Mouse (Mus musculus) ES-Bruce4 (cell line): ENCODE results near the gene Kcnc3. TPM values are rescaled to one million over a fixed set of nuclear protein-coding genes. Genes with fewer than 3 reads are reported as not detected.

Source experiments
- H3K27ac ChIP-seq: 2 replicates; pipeline ENCODE4 v1.5.1; 2012; ENCODE audit warnings: low read length, inconsistent platforms; ENCODE audit not compliant: insufficient read depth
- H3K27me3 ChIP-seq: 2 replicates; pipeline ENCODE4 v1.6.1; 2012; ENCODE audit warnings: mild to moderate bottlenecking, low read length, inconsistent platforms; ENCODE audit not compliant: control insufficient read depth, poor library complexity, insufficient read depth, severe bottlenecking
- H3K36me3 ChIP-seq: 2 replicates; pipeline ENCODE4 v1.6.1; 2012; ENCODE audit warnings: inconsistent platforms, mild to moderate bottlenecking, low read length, moderate library complexity; ENCODE audit not compliant: control insufficient read depth, poor library complexity, insufficient read depth, severe bottlenecking
- H3K4me1 ChIP-seq: one replicate; pipeline ENCODE4 v1.8.1; 2011; ENCODE audit warnings: low read length; ENCODE audit not compliant: control insufficient read depth, insufficient read depth
- H3K4me3 ChIP-seq: 2 replicates; pipeline ENCODE4 v1.5.1; 2011; ENCODE audit warnings: low read depth, mild to moderate bottlenecking, low read length
- H3K9ac ChIP-seq: 2 replicates; pipeline ENCODE4 v1.6.1; 2012; ENCODE audit warnings: low read depth, mild to moderate bottlenecking, inconsistent platforms; ENCODE audit not compliant: poor library complexity, severe bottlenecking
- H3K9me3 ChIP-seq: replicated peaks from 2 replicates; pipeline ENCODE4 v1.6.1; 2012; ENCODE audit warnings: mild to moderate bottlenecking, low read length, inconsistent platforms; ENCODE audit not compliant: control insufficient read depth, poor library complexity, insufficient read depth, severe bottlenecking
- CTCF ChIP-seq: IDR thresholded peaks from one replicate; pipeline ENCODE4 v1.8.1; 2011; ENCODE audit warnings: low read depth, low read length
- EP300 ChIP-seq: IDR thresholded peaks from 2 replicates; pipeline ENCODE4 v1.6.1; 2011; ENCODE audit warnings: low read depth, low read length; ENCODE audit not compliant: insufficient read depth
- POLR2A ChIP-seq: IDR thresholded peaks from one replicate; pipeline ENCODE4 v1.8.1; 2011; ENCODE audit warnings: low read length; ENCODE audit not compliant: insufficient read depth
- polyA plus RNA-seq: library from polyadenylated mRNA; stranded (reverse); fragments of >200 nt; gene quantifications from 2 replicates; pipeline ENCODE4 v1.2.4, GENCODE M21; 2011; ENCODE audit warnings: low read depth; ENCODE audit not compliant: missing spikeins, insufficient read depth, insufficient read length

Kcnc3 gene
- polyA plus RNA-seq, 1 experiment = 12.3 TPM

DNA sequence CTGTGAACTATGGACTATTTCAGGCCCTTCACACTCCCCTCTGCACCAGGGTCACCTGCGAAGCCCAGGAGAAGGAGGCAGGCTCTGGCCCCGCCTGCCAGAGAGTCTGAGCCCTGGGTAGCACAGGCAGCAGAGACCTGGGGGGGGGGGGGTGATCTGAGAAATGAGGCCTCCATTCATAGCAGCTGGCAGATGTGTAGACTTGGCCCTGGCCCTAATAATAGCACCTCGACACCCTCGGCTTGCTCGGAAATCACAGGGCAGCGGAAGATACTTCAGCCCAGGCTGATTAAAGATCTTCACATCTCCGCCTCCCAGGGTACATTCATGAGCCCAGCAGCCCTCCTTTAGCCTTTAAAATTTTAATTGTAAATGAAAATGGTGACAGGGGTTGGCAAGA, 21.7 kb downstream of the Kcnc3 start:
- no peaks in the 10 kb centered on the region for H3K36me3 ChIP-seq
- H3K27ac ChIP-seq = no peak overlapping the region
- H3K4me1 ChIP-seq = peaks cover 4% of the 10 kb centered on the region
- H3K4me3 ChIP-seq = no peak overlapping the region
- no peaks in the 10 kb centered on the region for H3K9me3 ChIP-seq
- TF ChIP-seq POLR2A (no peak), EP300 (no peak), CTCF (no peak)
- no peak overlapping the region for H3K9ac ChIP-seq
- no peaks in the 10 kb centered on the region for H3K27me3 ChIP-seq

DNA sequence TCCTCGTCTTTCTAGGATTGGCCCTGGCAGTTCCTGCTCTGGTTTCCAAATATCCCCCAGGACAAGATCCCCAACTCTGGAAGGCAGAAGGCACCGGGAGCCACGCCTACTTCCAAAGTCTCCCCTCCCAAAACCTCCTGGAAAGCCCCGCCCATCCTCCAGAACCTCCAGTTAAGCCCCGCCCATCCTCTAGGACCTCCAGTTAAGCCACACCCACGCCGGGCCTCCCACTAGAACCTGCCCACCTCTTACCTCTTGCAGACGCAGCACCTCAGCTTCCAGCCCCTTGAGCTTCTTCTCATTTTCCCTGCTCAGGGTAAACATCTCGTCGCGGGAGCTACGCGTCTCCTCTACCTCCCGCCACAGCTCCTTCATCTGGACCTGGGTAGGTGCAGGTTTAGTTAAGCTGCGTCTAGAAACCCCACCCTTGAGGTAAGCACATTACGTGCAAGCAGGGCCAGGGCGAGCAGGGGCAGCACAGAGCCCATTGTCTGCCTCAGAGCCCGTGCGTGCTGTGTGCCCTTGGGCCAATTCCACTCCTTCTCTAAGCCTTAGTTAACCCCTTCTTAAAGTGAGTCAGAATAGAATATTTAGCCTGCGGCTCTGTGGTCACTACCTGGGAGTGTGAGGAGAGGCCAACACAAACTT, 23.7 kb downstream of the Kcnc3 start:
- Histone ChIP-seq H3K9me3 (no peaks in the 10 kb centered on the region), H3K36me3 (no peaks in the 10 kb centered on the region), H3K27me3 (no peaks in the 10 kb centered on the region), H3K4me1 (peaks cover 4% of the 10 kb centered on the region), H3K27ac (peak overlapping the region; percentile 6), H3K9ac (no peak overlapping the region), H3K4me3 (peak overlapping the region; percentile 58)
- TF ChIP-seq CTCF = no peak
- TF ChIP-seq POLR2A = peak; percentile 18
- 0 out of 2 replicates have a peak, but pooled peaks have one; percentile 6 for TF ChIP-seq EP300

DNA sequence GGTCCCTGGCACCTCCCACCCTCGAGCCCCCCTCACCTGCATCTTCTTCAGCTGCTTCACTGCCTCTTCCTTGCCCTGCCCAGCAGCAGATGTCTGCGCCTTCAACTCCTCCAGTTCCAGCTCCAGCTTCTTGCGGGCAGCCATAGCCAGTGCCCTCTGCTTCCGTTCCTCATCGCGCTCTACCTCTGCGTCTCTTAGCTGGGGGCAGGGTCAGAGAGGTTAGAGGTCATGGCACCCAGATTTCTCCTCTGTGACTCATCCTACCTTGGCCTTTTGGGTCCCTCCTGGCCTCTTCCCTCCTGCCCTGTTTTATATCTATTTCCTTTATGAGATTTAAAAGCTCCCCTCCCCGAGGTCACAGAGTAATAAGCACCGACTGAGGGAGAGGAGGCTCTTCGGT, 24.8 kb downstream of the Kcnc3 start:
- peak overlapping the region; percentile 56 for H3K4me3 ChIP-seq

GRCm38 (mm10) chr7:44615987-44616386, 25.5 kb downstream of the Kcnc3 start:
- Histone ChIP-seq H3K9ac (no peak overlapping the region), H3K4me1 (peaks cover 4% of the 10 kb centered on the region), H3K27ac (no peak overlapping the region), H3K27me3 (no peaks in the 10 kb centered on the region), H3K4me3 (no peak overlapping the region), H3K9me3 (no peaks in the 10 kb centered on the region), H3K36me3 (no peaks in the 10 kb centered on the region)
- TF ChIP-seq EP300 = no peak
- no peak for TF ChIP-seq POLR2A
- no peak for TF ChIP-seq CTCF

More for the DNA sequence above, 24.8 kb downstream of the Kcnc3 start:
- Histone ChIP-seq H3K27ac (no peak overlapping the region), H3K9ac (no peak overlapping the region), H3K9me3 (no peaks in the 10 kb centered on the region), H3K27me3 (no peaks in the 10 kb centered on the region), H3K4me1 (peaks cover 4% of the 10 kb centered on the region), H3K36me3 (no peaks in the 10 kb centered on the region)
- TF ChIP-seq EP300 (no peak), POLR2A (no peak), CTCF (no peak)

DNA sequence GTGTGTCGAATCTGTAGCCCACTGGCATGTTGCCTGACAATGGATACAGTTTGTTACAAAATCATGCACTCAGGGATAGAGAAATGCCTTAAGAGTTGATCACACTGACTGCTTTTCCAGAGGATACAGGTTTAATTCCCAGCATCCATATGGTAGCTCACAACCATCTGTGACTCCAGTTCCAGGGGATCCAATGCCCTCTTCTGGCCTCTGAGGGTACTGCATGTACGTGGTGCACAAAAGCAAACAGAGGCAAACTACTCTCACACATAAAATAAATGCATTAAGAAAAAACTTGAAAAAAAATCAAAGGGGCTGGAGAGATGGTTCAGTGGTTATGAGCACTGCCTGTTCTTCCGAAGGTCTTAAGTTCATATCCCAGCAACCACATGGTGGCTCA, 26.6 kb downstream of the Kcnc3 start:
- Histone ChIP-seq H3K27ac (no peak overlapping the region), H3K9me3 (no peaks in the 10 kb centered on the region), H3K36me3 (no peaks in the 10 kb centered on the region), H3K27me3 (no peaks in the 10 kb centered on the region), H3K9ac (no peak overlapping the region), H3K4me3 (no peak overlapping the region), H3K4me1 (peaks cover 4% of the 10 kb centered on the region)
- TF ChIP-seq CTCF (peak; percentile 43), POLR2A (no peak), EP300 (no peak)

DNA sequence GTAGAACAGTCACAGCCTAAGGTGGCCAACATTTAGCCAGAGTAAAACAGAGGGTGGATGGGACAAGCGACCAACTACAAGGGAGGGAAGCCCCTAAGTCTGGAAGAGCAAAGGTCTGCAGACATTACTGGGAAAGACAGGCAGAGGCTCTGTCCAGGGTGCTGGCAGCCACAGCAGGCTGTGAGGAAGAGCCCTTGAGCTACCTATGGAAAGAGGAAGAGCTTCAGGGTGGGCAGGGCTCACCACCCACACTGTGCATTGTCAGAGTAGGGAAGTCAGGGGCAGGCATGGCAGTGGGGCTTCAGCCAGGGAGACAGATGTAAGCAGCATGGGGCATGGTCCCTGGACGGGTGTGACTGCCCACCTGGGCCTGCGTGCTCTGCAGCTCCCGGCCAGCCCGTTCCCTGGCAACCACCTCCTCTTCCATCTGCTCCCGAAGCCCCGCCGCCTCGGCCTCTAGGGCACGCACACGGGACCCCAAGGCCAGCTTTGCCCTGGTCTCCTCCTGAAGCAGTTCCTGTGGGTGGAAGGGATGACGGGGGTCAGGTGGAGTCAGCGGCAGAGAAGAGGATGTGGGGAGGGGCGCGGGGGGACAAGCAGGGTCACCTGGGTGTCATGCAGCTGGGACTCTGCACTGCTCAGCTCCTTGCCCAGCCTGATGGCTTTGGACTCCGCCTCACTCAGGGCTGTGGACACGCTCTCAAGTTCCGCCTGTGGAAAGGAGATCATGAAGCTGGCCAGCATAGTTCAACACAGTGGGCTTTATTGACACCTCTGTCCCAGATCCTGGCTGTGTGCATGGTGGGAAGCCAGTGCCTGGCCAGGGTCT, 33.5 kb downstream of the Kcnc3 start:
- TF ChIP-seq POLR2A (no peak), EP300 (no peak), CTCF (no peak)
- Histone ChIP-seq H3K27ac (no peak overlapping the region), H3K4me3 (no peak overlapping the region; the same call in 1 of the 2 replicates), H3K9me3 (no peaks in the 10 kb centered on the region), H3K36me3 (no peaks in the 10 kb centered on the region), H3K4me1 (no peaks in the 10 kb centered on the region), H3K9ac (no peak overlapping the region), H3K27me3 (no peaks in the 10 kb centered on the region)
